Mouse (Mus musculus): ENCODE measurements around the gene Perp.

GRCm38 (mm10) chr10:18891110-18891509 lies 46.3 kb downstream of the Perp start:
- TF ChIP-seq POLR2A (IDR thresholded peaks at IDR 0.05; ENCODE audit: low read depth, low read length) (no peak), CTCF (IDR thresholded peaks at IDR 0.05; ENCODE audit: borderline replicate concordance, insufficient read depth, low read length) (no peak)

Data from embryonic fibroblast, embryonic 13.5 days (primary cell).